Mouse (Mus musculus) intestine, embryonic 15.5 days (tissue): Measurements from ENCODE around the gene Nfe2l2. TPM values are rescaled to one million over a fixed set of nuclear protein-coding genes. Genes with fewer than 3 reads are reported as not detected.
"Not testable (repeated sequence)": the region's sequence is repeated elsewhere in the genome, so short reads cannot be mapped to it uniquely, and the experiment has no call there.

Source experiments
- ATAC-seq: fragments of 200-750 bp; cut with Nextera tagmentation; 2 replicates; pipeline ENCODE4 v1.8.0; 2017; ENCODE audit warnings: moderate TSS enrichment, moderate library complexity
- H3K27ac ChIP-seq: fragments of 300-500 bp; sonication (generic); 2 replicates; pipeline ENCODE4 v1.5.1; 2015; ENCODE audit warnings: mild to moderate bottlenecking, inconsistent platforms
- H3K27me3 ChIP-seq: fragments of 300-500 bp; sonication (generic); replicated peaks from 2 replicates; pipeline ENCODE4 v1.6.1; 2015; ENCODE audit warnings: inconsistent platforms
- H3K36me3 ChIP-seq: fragments of 300-500 bp; sonication (generic); 2 replicates; pipeline ENCODE4 v1.6.1; 2015; ENCODE audit warnings: inconsistent platforms
- H3K4me1 ChIP-seq: fragments of 300-500 bp; sonication (generic); replicated peaks from 2 replicates; pipeline ENCODE4 v1.6.1; 2015; ENCODE audit warnings: inconsistent platforms
- H3K4me2 ChIP-seq: fragments of 300-500 bp; sonication (generic); replicated peaks from 2 replicates; pipeline ENCODE4 v1.6.1; 2015; ENCODE audit warnings: mild to moderate bottlenecking, inconsistent platforms
- H3K4me3 ChIP-seq: fragments of 300-500 bp; sonication (generic); replicated peaks from 2 replicates; pipeline ENCODE4 v1.5.1; 2015; ENCODE audit warnings: inconsistent platforms
- H3K9ac ChIP-seq: fragments of 300-500 bp; sonication (generic); 2 replicates; pipeline ENCODE4 v1.6.1; 2015; ENCODE audit warnings: inconsistent platforms
- H3K9me3 ChIP-seq: fragments of 300-500 bp; sonication (generic); 2 replicates; pipeline ENCODE4 v1.6.1; 2016; ENCODE audit warnings: inconsistent platforms
- WGBS: fragments of 180-500 bp; shearing (Covaris S2); methylation state at CpG from one replicate; pipeline ENCODE4 v1.1.7; 2015; 5-methylcytosine and 5-hydroxymethylcytosine counted together
- polyA plus RNA-seq: library from polyadenylated mRNA; unstranded; fragments of >200 nt; fragmentation: Nextera tagmentation; extraction: Ambion mirVana; gene quantifications from 2 replicates; pipeline ENCODE4 v1.2.1, GENCODE M21; 2015

Nfe2l2 gene
- polyA plus RNA-seq, 1 experiment from 2014 or later: 93.6 TPM

DNA sequence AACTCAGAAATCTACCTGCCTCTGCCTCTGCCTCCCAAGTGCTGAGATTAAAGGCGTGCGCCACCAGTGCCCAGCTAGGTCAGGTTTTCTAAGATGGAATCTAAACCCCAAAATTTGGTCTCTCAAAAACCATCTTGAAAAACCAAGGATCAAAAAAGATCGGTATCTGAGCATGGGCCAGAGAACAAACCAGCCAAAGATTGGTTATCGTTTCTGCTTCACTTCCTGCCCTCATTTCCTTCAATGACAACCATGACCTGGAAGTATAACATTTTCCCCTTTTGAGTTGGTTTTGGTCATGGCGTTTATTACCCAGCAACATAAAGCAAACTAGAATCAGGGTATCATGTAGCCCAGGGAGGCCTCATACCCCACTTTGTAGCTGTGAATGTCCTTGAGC, 47.5 kb downstream of the Nfe2l2 start:
- Histone ChIP-seq H3K4me2 (no peak overlapping the region), H3K4me1 (peaks cover 5% of the 10 kb centered on the region; the same call in 1 of the 2 replicates), H3K27me3 (no peaks in the 10 kb centered on the region), H3K9ac (no peak overlapping the region), H3K27ac (no peak overlapping the region; the same call in 1 of the 2 replicates), H3K9me3 (no peaks in the 10 kb centered on the region), H3K36me3 (no peaks in the 10 kb centered on the region), H3K4me3 (no peak overlapping the region)
- 94% methylated on average over 5 of the region's 5 CpGs for WGBS
- ATAC-seq: no peak

DNA sequence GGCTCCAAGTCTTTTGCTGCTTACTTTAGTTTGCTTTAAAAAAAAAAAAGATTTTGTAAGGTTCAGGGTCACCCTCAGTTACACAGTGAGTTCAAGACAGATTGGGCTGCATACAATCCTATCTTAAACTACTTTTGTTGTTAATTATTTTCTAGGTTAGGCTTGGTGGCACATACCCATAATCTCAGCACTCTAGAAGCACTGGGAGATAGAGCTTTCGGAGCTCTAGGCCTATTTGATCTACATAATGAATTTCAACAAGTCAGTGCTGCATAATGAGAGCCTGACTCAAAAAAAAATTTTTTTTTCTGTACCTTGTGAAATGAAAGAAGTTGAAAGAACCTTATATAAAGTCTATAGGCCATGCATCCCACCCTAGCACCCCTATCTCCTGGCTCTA, 49.8 kb downstream of the Nfe2l2 start:
- H3K4me3 ChIP-seq: no peak overlapping the region
- H3K27me3 ChIP-seq: no peaks in the 10 kb centered on the region
- no peak overlapping the region for H3K27ac ChIP-seq
- H3K4me1 ChIP-seq: peaks cover 5% of the 10 kb centered on the region; the same call in 1 of the 2 replicates
- H3K9me3 ChIP-seq: no peaks in the 10 kb centered on the region
- no peak overlapping the region for H3K9ac ChIP-seq
- H3K4me2 ChIP-seq: no peak overlapping the region
- no peaks in the 10 kb centered on the region for H3K36me3 ChIP-seq
- WGBS: 76% methylated on average over 1 of the region's 1 CpGs
- ATAC-seq: no peak

DNA sequence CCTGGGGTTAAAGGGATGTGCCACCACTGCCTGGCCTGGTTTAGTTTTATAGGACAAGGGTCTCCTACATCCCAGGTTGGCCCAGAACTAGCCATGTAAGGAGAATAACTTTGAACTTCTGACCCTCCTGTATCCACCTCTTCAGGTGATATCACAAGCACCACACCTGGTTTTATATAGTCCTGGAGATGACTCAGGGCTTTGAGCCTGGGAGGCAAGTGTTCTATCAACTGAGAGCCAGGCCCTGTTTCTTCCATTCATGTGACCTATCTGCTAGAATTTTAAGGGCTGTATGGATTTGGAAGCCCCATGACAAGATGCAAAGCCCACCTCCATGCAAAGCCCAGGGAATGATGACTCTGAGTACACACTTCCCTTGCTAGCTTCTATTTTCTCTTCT, 51.3 kb downstream of the Nfe2l2 start:
- no peaks in the 10 kb centered on the region for H3K9me3 ChIP-seq
- no peak overlapping the region for H3K27ac ChIP-seq
- peak; percentile 42; the same call in 1 of the 2 replicates for ATAC-seq
- no peak overlapping the region for H3K9ac ChIP-seq
- H3K4me1 ChIP-seq: peaks cover 5% of the 10 kb centered on the region; the same call in 1 of the 2 replicates
- H3K4me2 ChIP-seq: no peak overlapping the region
- no peaks in the 10 kb centered on the region for H3K27me3 ChIP-seq
- H3K36me3 ChIP-seq: no peaks in the 10 kb centered on the region
- no peak overlapping the region for H3K4me3 ChIP-seq

DNA sequence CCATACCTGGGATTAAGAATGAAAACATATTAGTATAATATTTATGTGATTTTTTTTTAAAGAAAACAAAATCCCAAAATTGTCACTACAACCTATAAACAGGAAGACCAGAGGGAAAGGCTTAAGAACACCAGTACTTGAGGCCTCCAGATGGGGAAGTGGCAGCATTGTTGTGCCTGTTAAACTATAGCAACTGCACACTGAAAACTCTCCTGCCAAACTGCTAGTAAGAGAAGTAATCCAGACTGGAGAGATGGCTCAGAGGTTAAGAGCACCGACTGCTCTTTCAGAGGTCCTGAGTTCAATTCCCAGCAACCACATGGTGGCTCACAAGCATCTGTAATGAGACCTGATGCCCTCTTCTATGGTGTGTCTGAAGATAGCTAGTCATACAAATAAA, 54.0 kb downstream of the Nfe2l2 start:
- Histone ChIP-seq H3K9me3 (no peaks in the 10 kb centered on the region), H3K4me2 (no peak overlapping the region), H3K4me3 (no peak overlapping the region), H3K4me1 (no peaks in the 10 kb centered on the region), H3K9ac (no peak overlapping the region), H3K27me3 (no peaks in the 10 kb centered on the region), H3K36me3 (no peaks in the 10 kb centered on the region), H3K27ac (no peak overlapping the region)
- WGBS: 87% methylated on average over 1 of the region's 1 CpGs
- no peak for ATAC-seq

DNA sequence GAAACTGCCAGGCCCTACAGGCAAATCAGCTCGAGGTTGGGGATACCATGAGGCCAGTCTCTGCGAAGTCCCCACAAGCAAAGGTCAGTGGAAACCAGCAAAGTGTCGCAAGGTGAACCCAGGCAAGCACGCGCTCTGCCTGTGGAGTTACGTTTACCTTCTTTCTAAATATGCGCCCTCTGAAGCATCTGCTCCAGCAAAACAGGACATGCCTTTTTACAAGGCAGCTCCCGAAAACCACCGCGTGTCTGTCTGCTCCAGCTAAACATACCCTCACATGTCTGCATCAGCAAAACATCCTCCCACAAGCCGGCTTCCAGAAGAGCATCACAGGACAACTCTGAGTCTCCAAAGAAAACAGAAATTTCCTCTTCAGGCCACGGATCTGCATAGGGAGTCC, 59.2 kb downstream of the Nfe2l2 start:
- ATAC-seq: no peak
- Histone ChIP-seq H3K9me3 (no peaks in the 10 kb centered on the region), H3K27me3 (no peaks in the 10 kb centered on the region), H3K4me1 (peaks cover 6% of the 10 kb centered on the region; the same call in 1 of the 2 replicates), H3K9ac (no peak overlapping the region), H3K4me3 (no peak overlapping the region), H3K4me2 (no peak overlapping the region), H3K36me3 (no peaks in the 10 kb centered on the region), H3K27ac (no peak overlapping the region)
- WGBS: 90% methylated on average over 12 of the region's 12 CpGs

DNA sequence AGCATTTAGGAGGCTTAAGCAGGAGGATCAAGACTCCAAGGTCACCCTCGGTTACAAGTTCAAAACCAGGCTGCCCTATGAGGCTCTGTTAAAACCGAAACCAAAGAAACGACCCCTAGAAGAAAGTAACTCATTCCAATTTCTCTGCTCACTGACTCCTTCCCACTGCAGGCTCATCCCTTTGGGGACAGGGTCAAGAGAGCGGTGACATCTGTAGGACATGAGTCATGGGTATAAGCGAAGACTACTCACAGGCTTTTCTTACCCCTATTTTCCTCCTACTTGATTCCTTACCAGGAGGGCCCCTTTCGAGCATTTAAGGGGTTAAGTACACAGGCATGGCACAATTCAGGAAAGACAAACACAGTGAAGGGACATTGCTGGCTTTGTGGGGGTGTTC, 60.5 kb downstream of the Nfe2l2 start:
- WGBS: 78% methylated on average over 6 of the region's 6 CpGs
- Histone ChIP-seq H3K4me3 (no peak overlapping the region), H3K27ac (no peak overlapping the region), H3K4me1 (peaks cover 6% of the 10 kb centered on the region; the same call in 1 of the 2 replicates), H3K4me2 (no peak overlapping the region), H3K9me3 (no peaks in the 10 kb centered on the region), H3K27me3 (no peaks in the 10 kb centered on the region), H3K9ac (no peak overlapping the region), H3K36me3 (no peaks in the 10 kb centered on the region)
- no peak for ATAC-seq

DNA sequence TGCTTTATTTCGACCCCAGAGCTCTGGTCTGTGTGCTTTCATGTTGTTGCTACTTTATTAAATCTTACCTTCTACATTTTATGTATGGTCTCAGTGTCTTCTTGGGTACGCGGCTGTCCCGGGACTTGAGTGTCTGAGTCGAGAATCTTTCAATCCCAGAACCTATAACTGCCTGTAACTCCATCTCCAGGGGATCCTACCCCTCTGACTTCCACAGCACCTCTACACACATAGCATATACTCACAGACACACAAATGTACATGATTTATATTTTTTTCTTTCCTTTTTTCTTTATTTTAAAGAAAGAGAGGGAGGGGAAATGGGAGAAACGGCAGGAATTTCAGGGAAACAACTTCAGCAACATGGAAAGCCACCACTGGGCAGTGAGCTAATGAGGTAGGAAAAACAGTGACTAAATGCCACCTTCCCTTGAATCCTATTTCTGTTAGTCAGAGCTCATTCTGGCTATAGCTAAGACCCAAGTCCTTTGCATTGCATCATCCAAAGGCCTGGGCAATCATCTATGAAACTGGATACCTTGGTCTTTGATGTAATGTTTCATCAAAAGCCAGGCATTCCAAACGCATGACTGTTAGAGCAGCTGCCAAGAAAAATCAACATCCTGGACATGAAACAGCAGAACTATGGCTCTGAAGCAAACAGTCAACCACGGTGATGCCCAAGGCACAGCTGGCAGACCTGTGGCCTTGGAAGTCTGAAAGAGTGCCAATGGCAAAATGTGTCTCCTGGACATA, 61.5 kb downstream of the Nfe2l2 start:
- WGBS: 60% methylated on average over 8 of the region's 8 CpGs
- peak; percentile 72 for ATAC-seq
- no peaks in the 10 kb centered on the region for H3K9me3 ChIP-seq
- H3K27me3 ChIP-seq: no peaks in the 10 kb centered on the region
- H3K4me3 ChIP-seq: no peak overlapping the region
- 0 out of 2 replicates have a peak overlapping the region, but pooled peaks have one; percentile 22 for H3K27ac ChIP-seq
- H3K36me3 ChIP-seq: no peaks in the 10 kb centered on the region
- no peak overlapping the region for H3K9ac ChIP-seq
- H3K4me2 ChIP-seq: no peak overlapping the region
- H3K4me1 ChIP-seq: peaks cover 6% of the 10 kb centered on the region; the same call in 1 of the 2 replicates

DNA sequence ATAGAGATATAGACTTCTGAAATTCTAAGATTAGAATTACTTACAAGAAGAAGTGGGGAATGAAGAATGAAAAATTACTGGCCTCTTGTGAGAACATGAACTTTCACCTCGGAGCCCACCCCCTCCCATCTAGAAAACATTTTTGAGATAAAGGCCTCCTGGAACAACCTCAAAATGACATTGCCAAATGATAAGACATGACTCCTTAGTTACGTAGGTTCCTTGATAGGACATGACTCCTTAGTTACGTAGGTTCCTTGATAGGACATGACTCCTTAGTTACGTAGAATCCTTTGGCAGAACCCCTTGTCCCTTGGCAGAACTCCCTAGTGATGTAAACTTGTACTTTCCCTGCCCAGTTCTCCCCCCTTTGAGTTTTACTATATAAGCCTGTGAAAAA, 62.1 kb downstream of the Nfe2l2 start:
- 42% methylated on average over 4 of the region's 4 CpGs for WGBS
- H3K36me3 ChIP-seq, H3K4me2 ChIP-seq, H3K4me3 ChIP-seq, ATAC-seq, H3K27me3 ChIP-seq, H3K9me3 ChIP-seq, H3K9ac ChIP-seq, H3K4me1 ChIP-seq, H3K27ac ChIP-seq: not testable (repeated sequence)

DNA sequence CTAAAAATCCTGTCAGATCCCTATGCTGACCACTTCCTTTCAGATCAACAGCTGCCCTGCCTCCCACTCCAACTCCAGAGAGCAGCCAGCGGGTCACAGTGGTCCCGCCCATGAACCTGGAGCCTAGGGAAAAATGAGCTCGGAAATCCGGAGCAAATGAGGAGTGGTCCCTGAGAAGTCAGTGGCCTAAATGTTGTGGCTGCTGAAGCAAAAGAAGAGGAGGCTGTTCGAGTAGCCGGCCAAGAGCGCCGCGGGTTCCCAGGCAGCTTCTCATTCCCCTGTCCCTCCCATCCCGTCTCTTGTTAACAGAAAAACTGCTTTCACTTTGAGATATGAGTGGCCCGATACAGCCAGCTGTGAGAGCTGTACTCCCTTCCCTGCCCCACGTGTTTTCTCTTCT, 64.9 kb downstream of the Nfe2l2 start:
- H3K36me3 ChIP-seq, H3K27me3 ChIP-seq, H3K27ac ChIP-seq, ATAC-seq, H3K9ac ChIP-seq, H3K9me3 ChIP-seq, H3K4me1 ChIP-seq: not testable (repeated sequence)
- H3K4me3 ChIP-seq: 0 out of 2 replicates have a peak overlapping the region, but pooled peaks have one; percentile 20
- H3K4me2 ChIP-seq: peak overlapping the region; percentile 43; the same call in 1 of the 2 replicates
- WGBS: 12% methylated on average over 11 of the region's 12 CpGs

DNA sequence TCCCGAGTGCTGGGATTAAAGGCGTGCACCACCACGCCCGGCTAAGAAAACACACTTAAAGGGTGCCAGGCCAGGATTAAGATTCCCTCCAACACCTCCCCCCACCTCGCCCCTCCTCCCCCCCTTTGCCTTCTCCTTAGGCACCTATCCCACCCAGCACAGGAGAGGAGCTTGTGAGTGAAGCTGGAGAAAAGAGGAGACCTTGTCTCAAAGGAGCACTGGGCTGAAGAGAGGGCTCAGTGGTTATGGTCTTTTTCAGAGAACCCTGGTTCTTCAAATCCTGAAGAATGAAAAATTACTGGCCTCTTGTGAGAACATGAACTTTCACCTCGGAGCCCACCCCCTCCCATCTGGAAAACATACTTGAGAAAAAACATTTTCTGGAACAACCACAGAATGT, 66.6 kb downstream of the Nfe2l2 start:
- H3K27ac ChIP-seq, H3K9me3 ChIP-seq, H3K36me3 ChIP-seq, ATAC-seq, H3K4me3 ChIP-seq, H3K4me2 ChIP-seq, H3K9ac ChIP-seq, H3K27me3 ChIP-seq, H3K4me1 ChIP-seq: not testable (repeated sequence)
- WGBS: 88% methylated on average over 6 of the region's 6 CpGs

DNA sequence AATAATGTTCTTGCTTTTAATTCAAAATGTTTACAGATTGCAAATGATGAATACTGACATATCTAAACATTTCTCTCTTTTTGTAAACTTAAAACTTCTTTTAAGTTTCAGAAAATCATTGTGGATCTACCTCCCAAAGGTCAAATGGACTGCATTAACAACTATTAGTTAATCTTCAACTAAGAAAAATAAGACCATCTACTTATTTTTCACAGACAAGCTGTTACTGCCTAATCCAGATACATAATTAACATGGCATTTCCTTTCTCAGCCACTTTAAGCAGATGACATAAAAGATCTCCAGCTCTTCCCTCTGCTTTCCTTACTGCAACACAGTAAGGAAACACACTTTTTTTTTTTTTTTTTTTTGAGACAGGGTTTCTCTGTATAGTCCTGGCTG, 67.1 kb downstream of the Nfe2l2 start:
- Histone ChIP-seq H3K4me2 (no peak overlapping the region), H3K27ac (no peak overlapping the region), H3K9ac (no peak overlapping the region), H3K9me3 (no peaks in the 10 kb centered on the region), H3K36me3 (no peaks in the 10 kb centered on the region), H3K4me1 (peaks cover 4% of the 10 kb centered on the region; the same call in 1 of the 2 replicates), H3K4me3 (no peak overlapping the region), H3K27me3 (no peaks in the 10 kb centered on the region)
- no peak for ATAC-seq

DNA sequence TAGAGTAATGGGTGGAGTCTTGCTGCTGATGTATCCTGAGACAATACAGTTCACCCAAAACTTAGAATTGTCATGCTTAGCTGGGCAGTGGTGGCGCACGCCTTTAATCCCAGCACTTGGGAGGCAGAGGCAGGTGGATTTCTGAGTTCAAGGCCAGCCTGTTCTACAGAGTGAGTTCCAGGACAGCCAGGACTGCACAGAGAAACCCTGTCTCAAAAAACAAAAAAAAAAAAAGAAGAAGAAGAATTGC, 67.5 kb downstream of the Nfe2l2 start:
- not testable (repeated sequence) for H3K27ac ChIP-seq, H3K27me3 ChIP-seq, H3K9ac ChIP-seq, H3K4me2 ChIP-seq, ATAC-seq, H3K36me3 ChIP-seq, H3K4me1 ChIP-seq, H3K9me3 ChIP-seq, H3K4me3 ChIP-seq
- WGBS: 94% methylated on average over 2 of the region's 2 CpGs

DNA sequence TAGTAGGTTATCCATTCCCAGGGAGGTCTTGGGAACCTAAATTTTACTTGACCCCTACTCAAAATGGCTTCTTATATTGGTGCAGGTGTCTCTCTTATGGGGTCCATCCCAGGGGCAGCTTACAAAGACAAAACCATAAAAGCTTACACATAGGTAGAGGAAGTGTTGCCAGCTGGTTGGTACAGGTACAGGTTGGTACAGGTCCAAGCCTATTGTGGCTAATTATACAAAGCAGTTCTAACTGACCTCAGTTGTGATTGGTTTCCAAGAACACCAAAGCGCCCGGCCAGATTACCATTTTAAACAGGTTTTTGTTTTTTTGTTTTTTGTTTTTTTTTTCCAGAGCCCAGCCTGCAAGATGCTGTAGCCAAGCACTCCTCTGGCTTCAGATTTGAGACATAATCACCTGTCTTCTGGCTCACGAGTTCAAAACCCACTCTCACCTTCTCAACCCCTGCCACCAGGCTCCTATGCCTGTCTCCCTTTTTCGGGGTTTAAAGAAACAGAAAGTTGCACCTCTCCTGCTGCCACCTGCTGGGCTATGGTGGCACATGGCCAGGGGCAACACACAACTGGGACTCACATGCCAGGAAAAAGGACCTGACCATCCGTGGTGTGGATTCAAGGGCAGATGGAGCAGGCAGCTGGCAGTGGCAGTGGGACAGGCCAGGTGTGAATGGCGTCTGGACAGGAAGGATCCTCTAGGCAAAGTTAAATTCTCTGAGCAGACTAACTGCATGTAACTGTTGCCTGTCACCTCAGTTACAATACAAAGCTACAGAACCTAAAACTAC, 68.0 kb downstream of the Nfe2l2 start:
- no peak overlapping the region for H3K9ac ChIP-seq
- 67% methylated on average over 6 of the region's 6 CpGs for whole genome bisulfite sequencing
- no peak for ATAC-seq

More for the DNA sequence above, 68.0 kb downstream of the Nfe2l2 start:
- H3K36me3 ChIP-seq: no peaks in the 10 kb centered on the region
- no peaks in the 10 kb centered on the region for H3K27me3 ChIP-seq
- H3K4me1 ChIP-seq: peaks cover 4% of the 10 kb centered on the region; the same call in 1 of the 2 replicates
- H3K4me2 ChIP-seq: no peak overlapping the region
- H3K27ac ChIP-seq: no peak overlapping the region
- no peak overlapping the region for H3K4me3 ChIP-seq
- no peaks in the 10 kb centered on the region for H3K9me3 ChIP-seq
